Mouse (Mus musculus) MEL (cell line): Measurements from ENCODE around the gene Kcnd2.

Experiments used
- CTCF ChIP-seq, 3 experiments: IDR thresholded peaks in 2 of 3; conservative IDR thresholded peaks in 1 of 3; 2 replicates each; pipeline ENCODE4 v1.5.1; 2011 to 2012; ENCODE audit warnings: low read length in 3 of 3, low read depth in 2 of 3, mild to moderate bottlenecking in 2 of 3, improper control_type of control experiment in 1 of 3, inconsistent platforms in 1 of 3, mixed read lengths in 1 of 3, moderate library complexity in 1 of 3; ENCODE audit not compliant: control insufficient read depth in 1 of 3, insufficient read depth in 1 of 3, poor library complexity in 1 of 3, severe bottlenecking in 1 of 3
- EP300 ChIP-seq, 2 experiments: IDR thresholded peaks; 2 replicates each; pipeline ENCODE4 v1.6.1; 2011; ENCODE audit warnings: improper control_type of control experiment in 2 of 2, low read length in 2 of 2, low read depth in 1 of 2, mild to moderate bottlenecking in 1 of 2
- GATA1 ChIP-seq: IDR thresholded peaks from 2 replicates; pipeline ENCODE4 v1.6.1; 2011; ENCODE audit warnings: low read depth, low read length, improper control_type of control experiment
- KAT2A ChIP-seq: conservative IDR thresholded peaks from 2 replicates; pipeline ENCODE4 v1.6.1; 2012; ENCODE audit warnings: low read depth, low read length, improper control_type of control experiment, inconsistent platforms
- MAX ChIP-seq: IDR thresholded peaks from 2 replicates; pipeline ENCODE4 v1.6.1; 2011; ENCODE audit warnings: low read length, improper control_type of control experiment
- MAZ ChIP-seq: IDR thresholded peaks from 2 replicates; pipeline ENCODE4 v1.6.1; 2012; ENCODE audit warnings: low read depth, mild to moderate bottlenecking, inconsistent platforms, low read length, improper control_type of control experiment
- UBTF ChIP-seq: IDR thresholded peaks from 2 replicates; pipeline ENCODE4 v1.6.1; 2012; ENCODE audit warnings: low read depth, mild to moderate bottlenecking, inconsistent platforms, low read length, improper control_type of control experiment, moderate library complexity, borderline replicate concordance; ENCODE audit not compliant: insufficient read depth
- ZMIZ1 ChIP-seq: IDR thresholded peaks from 2 replicates; pipeline ENCODE4 v1.6.1; 2012; ENCODE audit warnings: low read depth, mild to moderate bottlenecking, inconsistent platforms, low read length, improper control_type of control experiment, moderate library complexity
- ZNF384 ChIP-seq: IDR thresholded peaks from 2 replicates; pipeline ENCODE4 v1.6.1; 2012; ENCODE audit warnings: low read depth, mild to moderate bottlenecking, inconsistent platforms, low read length, improper control_type of control experiment

- TF ChIP-seq ZMIZ1 = no peak
- TF ChIP-seq UBTF = no peak
- no peak for TF ChIP-seq MAZ
- no peak for TF ChIP-seq MAX
- no peak for TF ChIP-seq EP300 (IDR thresholded peaks at IDR 0.05; ENCODE audit: low read depth in 1 of 2, low read length in 2 of 2)
- no peak for TF ChIP-seq CTCF (IDR thresholded peaks at IDR 0.05 in 2 of 3, conservative IDR thresholded peaks at IDR 0.05 in 1 of 3; ENCODE audit: control insufficient read depth in 1 of 3, insufficient read depth in 1 of 3, low read depth in 2 of 3, low read length in 3 of 3, poor library complexity in 1 of 3, severe bottlenecking in 1 of 3)
- TF ChIP-seq GATA1 = no peak
- no peak for TF ChIP-seq KAT2A
- TF ChIP-seq ZNF384 = no peak
These were observed 267.4 kb downstream of the Kcnd2 start for GRCm38 (mm10) chr6:21482714-21483113.
